Mouse (Mus musculus): ENCODE measurements around the gene Ttll9. TPM values are rescaled to one million over a fixed set of nuclear protein-coding genes. Genes with fewer than 3 reads are reported as not detected.

Gene Ttll9
- polyA plus RNA-seq, 1 experiment from 2014 or later = 0.65 TPM

GRCm38 (mm10) chr2:153032973-153033372 is 70.7 kb downstream of the Ttll9 start:
- H3K36me3 ChIP-seq (ENCODE audit: control insufficient read depth, insufficient read depth) = no peaks in the 10 kb centered on the region
- no peak overlapping the region for H3K4me2 ChIP-seq (replicated peaks; ENCODE audit: low read depth)
- no peaks in the 10 kb centered on the region for H3K4me1 ChIP-seq (replicated peaks; ENCODE audit: control insufficient read depth, insufficient read depth, low read length)
- no peak overlapping the region for H3K27ac ChIP-seq (ENCODE audit: low read depth, low read length)
- 17% methylated on average over 4 of the region's 4 CpGs for WGBS
- no peak for TF ChIP-seq CTCF (IDR thresholded peaks at IDR 0.05; ENCODE audit: low read depth)
- peaks cover 37% of the 10 kb centered on the region for H3K27me3 ChIP-seq (replicated peaks; ENCODE audit: control insufficient read depth, insufficient read depth, low read length)
- H3K4me3 ChIP-seq (ENCODE audit: low read depth, low read length) = 0 out of 2 replicates have a peak overlapping the region, but pooled peaks have one; percentile 36
- no peak for ATAC-seq
- H3K9me3 ChIP-seq (ENCODE audit: control insufficient read depth) = no peaks in the 10 kb centered on the region
- no peak overlapping the region for H3K9ac ChIP-seq (ENCODE audit: low read depth, low read length)

GRCm38 (mm10) chr2:153033545-153034230 is 71.4 kb downstream of the Ttll9 start:
- 74% methylated on average over 5 of the region's 5 CpGs for WGBS
- Histone ChIP-seq H3K36me3 (ENCODE audit: control insufficient read depth, insufficient read depth) (no peaks in the 10 kb centered on the region), H3K27ac (ENCODE audit: low read depth, low read length) (no peak overlapping the region), H3K4me3 (ENCODE audit: low read depth, low read length) (no peak overlapping the region), H3K4me1 (replicated peaks; ENCODE audit: control insufficient read depth, insufficient read depth, low read length) (no peaks in the 10 kb centered on the region), H3K27me3 (replicated peaks; ENCODE audit: control insufficient read depth, insufficient read depth, low read length) (peaks cover 37% of the 10 kb centered on the region), H3K9me3 (ENCODE audit: control insufficient read depth) (no peaks in the 10 kb centered on the region), H3K4me2 (replicated peaks; ENCODE audit: low read depth) (no peak overlapping the region), H3K9ac (ENCODE audit: low read depth, low read length) (no peak overlapping the region)
- no peak for TF ChIP-seq CTCF (IDR thresholded peaks at IDR 0.05; ENCODE audit: low read depth)
- no peak for ATAC-seq

GRCm38 (mm10) chr2:153036690-153037089 is 74.4 kb downstream of the Ttll9 start:
- 10% methylated on average over 2 of the region's 2 CpGs for WGBS
- Histone ChIP-seq H3K27me3 (replicated peaks; ENCODE audit: control insufficient read depth, insufficient read depth, low read length) (peaks cover 21% of the 10 kb centered on the region), H3K9ac (ENCODE audit: low read depth, low read length) (no peak overlapping the region), H3K4me3 (ENCODE audit: low read depth, low read length) (no peak overlapping the region), H3K4me1 (replicated peaks; ENCODE audit: control insufficient read depth, insufficient read depth, low read length) (no peaks in the 10 kb centered on the region), H3K27ac (ENCODE audit: low read depth, low read length) (no peak overlapping the region), H3K36me3 (ENCODE audit: control insufficient read depth, insufficient read depth) (no peaks in the 10 kb centered on the region), H3K4me2 (replicated peaks; ENCODE audit: low read depth) (no peak overlapping the region), H3K9me3 (ENCODE audit: control insufficient read depth) (no peaks in the 10 kb centered on the region)
- TF ChIP-seq CTCF (IDR thresholded peaks at IDR 0.05; ENCODE audit: low read depth) = no peak
- ATAC-seq = no peak

- Histone ChIP-seq H3K27ac (ENCODE audit: low read depth, low read length) (no peak overlapping the region), H3K27me3 (replicated peaks; ENCODE audit: control insufficient read depth, insufficient read depth, low read length) (no peaks in the 10 kb centered on the region), H3K4me2 (replicated peaks; ENCODE audit: low read depth) (no peak overlapping the region), H3K36me3 (ENCODE audit: control insufficient read depth, insufficient read depth) (no peaks in the 10 kb centered on the region), H3K4me1 (replicated peaks; ENCODE audit: control insufficient read depth, insufficient read depth, low read length) (no peaks in the 10 kb centered on the region), H3K9me3 (ENCODE audit: control insufficient read depth) (no peaks in the 10 kb centered on the region), H3K4me3 (ENCODE audit: low read depth, low read length) (no peak overlapping the region), H3K9ac (ENCODE audit: low read depth, low read length) (no peak overlapping the region)
- no peak for ATAC-seq
- WGBS = 41% methylated on average over 3 of the region's 3 CpGs
- TF ChIP-seq CTCF (IDR thresholded peaks at IDR 0.05; ENCODE audit: low read depth) = no peak
Observed at GRCm38 (mm10) chr2:153043886-153044285, 81.6 kb downstream of the Ttll9 start.

GRCm38 (mm10) chr2:153045884-153046299 is 83.6 kb downstream of the Ttll9 start:
- Histone ChIP-seq H3K4me1 (replicated peaks; ENCODE audit: control insufficient read depth, insufficient read depth, low read length) (no peaks in the 10 kb centered on the region), H3K36me3 (ENCODE audit: control insufficient read depth, insufficient read depth) (no peaks in the 10 kb centered on the region), H3K4me3 (ENCODE audit: low read depth, low read length) (no peak overlapping the region), H3K27ac (ENCODE audit: low read depth, low read length) (no peak overlapping the region), H3K9me3 (ENCODE audit: control insufficient read depth) (no peaks in the 10 kb centered on the region), H3K27me3 (replicated peaks; ENCODE audit: control insufficient read depth, insufficient read depth, low read length) (no peaks in the 10 kb centered on the region), H3K4me2 (replicated peaks; ENCODE audit: low read depth) (no peak overlapping the region), H3K9ac (ENCODE audit: low read depth, low read length) (no peak overlapping the region)
- 41% methylated on average over 8 of the region's 8 CpGs for WGBS
- ATAC-seq = no peak
- TF ChIP-seq CTCF (IDR thresholded peaks at IDR 0.05; ENCODE audit: low read depth) = no peak

GRCm38 (mm10) chr2:153047828-153048465 is 85.7 kb downstream of the Ttll9 start:
- Histone ChIP-seq H3K9me3 (ENCODE audit: control insufficient read depth) (no peaks in the 10 kb centered on the region), H3K27ac (ENCODE audit: low read depth, low read length) (no peak overlapping the region), H3K4me2 (replicated peaks; ENCODE audit: low read depth) (no peak overlapping the region), H3K36me3 (ENCODE audit: control insufficient read depth, insufficient read depth) (no peaks in the 10 kb centered on the region), H3K4me1 (replicated peaks; ENCODE audit: control insufficient read depth, insufficient read depth, low read length) (no peaks in the 10 kb centered on the region), H3K27me3 (replicated peaks; ENCODE audit: control insufficient read depth, insufficient read depth, low read length) (peaks cover 14% of the 10 kb centered on the region), H3K9ac (ENCODE audit: low read depth, low read length) (no peak overlapping the region), H3K4me3 (ENCODE audit: low read depth, low read length) (no peak overlapping the region)
- WGBS = 38% methylated on average over 17 of the region's 17 CpGs
- no peak for ATAC-seq
- peak; percentile 79 for TF ChIP-seq CTCF (IDR thresholded peaks at IDR 0.05; ENCODE audit: low read depth)
